ENCODE assay signal across 34 mouse cellular contexts in genomic region chr2:26614903-26615302, GRCm38 (mm10). TPM values are rescaled to one million over a fixed set of nuclear protein-coding genes. Genes with fewer than 3 reads are reported as not detected.
DNase-seq lines count a peak whose midpoint lies in the region; ATAC-seq and TF ChIP-seq lines count a peak whose summit lies in the region.
"Had no signal": no experiment of that assay in that cellular context is flagged by ENCODE, and none has a peak within 500 bp of the region (broad histone marks: within the 10 kb centered on the region; RNA-seq: fewer than 3 reads in every experiment).

No protein-coding gene starts in this region.

- intact Hi-C loops in heart, postnatal 36 days (cut with DNase I), result no loop called here

- TF ChIP-seq EP300 in MEL (IDR thresholded peaks at IDR 0.05; ENCODE audit: low read depth in 1 of 2, low read length in 2 of 2), result no peak

- ATAC-seq in forebrain, embryonic 15.5 days (replicated peaks), result no peak
- ATAC-seq: hindbrain, embryonic 16.5 days; midbrain, embryonic 13.5 days had no signal

- DNase-seq in adrenal gland, postnatal 14 days, result peak; percentile 68
- no peak for DNase-seq in adrenal gland, adult 18-20 months (ENCODE audit: low spot score in 2 of 2)
- peak; percentile 61 to 70 for DNase-seq in heart, adult 9 months (ENCODE audit: low spot score in 2 of 2)
- no peak for DNase-seq in heart, postnatal 36 days
- DNase-seq in MEL (ENCODE audit: low read depth, low spot score), result no peak
- no peak for DNase-seq in right cerebral cortex, adult 18-20 months
- DNase-seq: cerebellum, adult 8-10 months; cerebellum, postnatal 25 days; gastrocnemius, postnatal 25 days; kidney, adult 18-20 months; kidney, postnatal 36 days; layer of hippocampus, postnatal 36 days; left cerebral cortex, postnatal 4 days; lung, adult 2 months; lung, postnatal 10 days had no signal

- no peak for TF ChIP-seq RAD21 in MEL (IDR thresholded peaks at IDR 0.05; ENCODE audit: low read depth, low read length)

- H3K36me3 ChIP-seq in MEL (ENCODE audit: control insufficient read depth in 1 of 2, insufficient read depth in 2 of 2, low read length in 2 of 2), result no peaks in the 10 kb centered on the region
- H3K36me3 ChIP-seq in forebrain, embryonic 15.5 days, result no peaks in the 10 kb centered on the region
- H3K36me3 ChIP-seq: embryonic facial prominence, embryonic 10.5 days; embryonic facial prominence, embryonic 15.5 days; forebrain, embryonic 12.5 days; kidney, embryonic 15.5 days; midbrain, embryonic 13.5 days; neural tube, embryonic 13.5 days; stomach, embryonic 15.5 days had no signal

- H3K9ac ChIP-seq in MEL (ENCODE audit: control insufficient read depth, low read depth, low read length, poor library complexity, severe bottlenecking), result no peak overlapping the region
- no peak overlapping the region for H3K9ac ChIP-seq in forebrain, embryonic 15.5 days (replicated peaks)
- H3K9ac ChIP-seq: embryonic facial prominence, embryonic 15.5 days; forebrain, embryonic 12.5 days; kidney, embryonic 15.5 days; liver, embryonic 14.5 days; midbrain, embryonic 13.5 days; neural tube, embryonic 13.5 days; stomach, embryonic 15.5 days had no signal

- no peak for TF ChIP-seq POLR2A in MEL (IDR thresholded peaks at IDR 0.05; ENCODE audit: control insufficient read depth in 1 of 2, insufficient read depth in 1 of 2, low read depth in 1 of 2, low read length in 2 of 2, poor library complexity in 1 of 2)

- no peak overlapping the region for H3K4me2 ChIP-seq in forebrain, embryonic 15.5 days (replicated peaks)
- H3K4me2 ChIP-seq: embryonic facial prominence, embryonic 15.5 days; forebrain, embryonic 12.5 days; kidney, embryonic 15.5 days; midbrain, embryonic 13.5 days; neural tube, embryonic 13.5 days; stomach, embryonic 15.5 days had no signal

- H3K27ac ChIP-seq in MEL (ENCODE audit: control insufficient read depth, low read depth, low read length), result no peak overlapping the region
- peak overlapping the region; percentile 85 for H3K27ac ChIP-seq in brown adipose tissue, adult 24 weeks (replicated peaks; ENCODE audit: low read depth, low read length)
- no peak overlapping the region for H3K27ac ChIP-seq in forebrain, embryonic 15.5 days (replicated peaks)
- H3K27ac ChIP-seq: embryonic facial prominence, embryonic 10.5 days; embryonic facial prominence, embryonic 15.5 days; forebrain, embryonic 12.5 days; kidney, embryonic 15.5 days; layer of hippocampus, adult 2 months; liver, embryonic 14.5 days; macrophage; midbrain, embryonic 13.5 days; neural tube, embryonic 13.5 days; stomach, embryonic 15.5 days had no signal

- TF ChIP-seq CTCF in MEL (IDR thresholded peaks at IDR 0.05 in 2 of 3, conservative IDR thresholded peaks at IDR 0.05 in 1 of 3; ENCODE audit: control insufficient read depth in 1 of 3, insufficient read depth in 1 of 3, low read depth in 2 of 3, low read length in 3 of 3, poor library complexity in 1 of 3, severe bottlenecking in 1 of 3), result no peak

- H3K4me1 ChIP-seq in MEL (ENCODE audit: control insufficient read depth in 1 of 2, insufficient read depth in 2 of 2, low read length in 2 of 2), result no peaks in the 10 kb centered on the region
- H3K4me1 ChIP-seq in brown adipose tissue, adult 24 weeks (ENCODE audit: control insufficient read depth, insufficient read depth, insufficient read length, low read length), result peaks cover 7% of the 10 kb centered on the region
- no peaks in the 10 kb centered on the region for H3K4me1 ChIP-seq in forebrain, embryonic 15.5 days
- H3K4me1 ChIP-seq: embryonic facial prominence, embryonic 10.5 days; embryonic facial prominence, embryonic 15.5 days; forebrain, embryonic 12.5 days; kidney, embryonic 15.5 days; midbrain, embryonic 13.5 days; neural tube, embryonic 13.5 days; stomach, embryonic 15.5 days had no signal

- peaks cover 6% of the 10 kb centered on the region in 2 experiments for H3K27me3 ChIP-seq in MEL (ENCODE audit: control insufficient read depth in 1 of 2, insufficient read depth in 2 of 2, low read length in 2 of 2)
- H3K27me3 ChIP-seq in forebrain, embryonic 15.5 days, result no peaks in the 10 kb centered on the region
- H3K27me3 ChIP-seq: embryonic facial prominence, embryonic 15.5 days; kidney, embryonic 15.5 days; midbrain, embryonic 13.5 days; neural tube, embryonic 13.5 days; stomach, embryonic 15.5 days had no signal

- H3K9me3 ChIP-seq in MEL (replicated peaks; ENCODE audit: insufficient read depth, low read length), result no peaks in the 10 kb centered on the region
- no peaks in the 10 kb centered on the region for H3K9me3 ChIP-seq in forebrain, embryonic 15.5 days
- H3K9me3 ChIP-seq: embryonic facial prominence, embryonic 10.5 days; embryonic facial prominence, embryonic 15.5 days; forebrain, embryonic 12.5 days; kidney, embryonic 15.5 days; midbrain, embryonic 13.5 days; neural tube, embryonic 13.5 days; stomach, embryonic 15.5 days had no signal

- WGBS in forebrain, embryonic 15.5 days, result 72% methylated on average over 5 of the region's 5 CpGs

- no peak overlapping the region for H3K4me3 ChIP-seq in MEL (ENCODE audit: control insufficient read depth in 1 of 2, insufficient read depth in 1 of 2, low read depth in 2 of 2, low read length in 2 of 2)
- H3K4me3 ChIP-seq in brown adipose tissue, adult 24 weeks (ENCODE audit: insufficient read depth, low read depth, low read length), result no peak overlapping the region
- H3K4me3 ChIP-seq in forebrain, embryonic 15.5 days, result no peak overlapping the region
- H3K4me3 ChIP-seq: embryonic facial prominence, embryonic 10.5 days; embryonic facial prominence, embryonic 15.5 days; forebrain, embryonic 12.5 days; kidney, embryonic 15.5 days; layer of hippocampus, adult 2 months; midbrain, embryonic 13.5 days; neural tube, embryonic 13.5 days; stomach, embryonic 15.5 days had no signal

- H3K79me2 ChIP-seq in MEL (ENCODE audit: control insufficient read depth, insufficient read depth, low read length, poor library complexity), result no peaks in the 10 kb centered on the region

TF ChIP-seq in MEL, 35 proteins besides CTCF, POLR2A, EP300 and RAD21:
- TF ChIP-seq MYB (IDR thresholded peaks at IDR 0.05; ENCODE audit: low read depth, low read length), result no peak
- 0 out of 2 replicates have a peak, but pooled peaks have one; percentile 31 for TF ChIP-seq GATA1 (IDR thresholded peaks at IDR 0.05; ENCODE audit: low read depth, low read length)
- no peak for TF ChIP-seq MXI1 (IDR thresholded peaks at IDR 0.05; ENCODE audit: low read depth, low read length)

RNA-seq across cellular contexts. Expression of gene Agpat2, which starts 10.7 kb away (rescaled TPM):
- 271 and 405 TPM in 2 replicates for total RNA-seq in adrenal gland, postnatal 14 days (2021)
- total RNA-seq in adrenal gland, adult 18-20 months (2021), result 100 to 1,000 TPM; 431 to 896 TPM
- 10 to 100 TPM; 69.1 to 71.6 TPM for total RNA-seq in heart, postnatal 36 days (2021)
- 21.0 and 22.3 TPM in 2 replicates for total RNA-seq in MEL (2012; rRNA removed)
- 10 to 100 TPM in 1 of 2 experiments, not detected in 1; 42.4 TPM for polyA plus RNA-seq in MEL (2012; ENCODE audit: insufficient read depth in 1 of 2, insufficient read length in 2 of 2, low read depth in 1 of 2, low replicate concordance in 2 of 2, missing spikeins in 1 of 2)
- 2,029 and 2,407 TPM in 2 replicates for polyA plus RNA-seq in brown adipose tissue, adult 24 weeks (2012; ENCODE audit: insufficient read depth, insufficient read length, missing spikeins)
- 3.4 and 3.9 TPM in 2 replicates for polyA plus RNA-seq in forebrain, embryonic 15.5 days (2015; fragmentation: Nextera tagmentation; extraction: Ambion mirVana)

RNA-seq across cellular contexts. Expression of gene Fam69b, which starts 13.4 kb away (rescaled TPM):
- 10.0 and 12.3 TPM in 2 replicates for total RNA-seq in adrenal gland, postnatal 14 days (2021)
- total RNA-seq in adrenal gland, adult 18-20 months (2021), result 10 to 100 TPM in 1 of 2 experiments, 1 to 10 TPM in 1; 8.6 to 13.9 TPM
- 10 to 100 TPM; 26.4 to 28.3 TPM for total RNA-seq in heart, postnatal 36 days (2021)
- total RNA-seq in MEL (2012; rRNA removed), result 0.33 and 0.42 TPM in 2 replicates
- polyA plus RNA-seq in MEL (2012; ENCODE audit: insufficient read depth in 1 of 2, insufficient read length in 2 of 2, low read depth in 1 of 2, low replicate concordance in 2 of 2, missing spikeins in 1 of 2), result under 1 TPM in 1 of 2 experiments, not detected in 1; 0.67 TPM
- 24.4 and 49.4 TPM in 2 replicates for polyA plus RNA-seq in brown adipose tissue, adult 24 weeks (2012; ENCODE audit: insufficient read depth, insufficient read length, missing spikeins)
- 111 and 121 TPM in 2 replicates for polyA plus RNA-seq in forebrain, embryonic 15.5 days (2015; fragmentation: Nextera tagmentation; extraction: Ambion mirVana)
- polyA plus RNA-seq: macrophage had no signal

RNA-seq across cellular contexts. Expression of gene Gm20532, which starts 28.5 kb away (rescaled TPM):
- not detected in 2 replicates for total RNA-seq in adrenal gland, postnatal 14 days (2021)
- not detected for total RNA-seq in adrenal gland, adult 18-20 months (2021)
- not detected for total RNA-seq in heart, postnatal 36 days (2021)
- 0.15 TPM in 1 of 2 replicates, not detected in the other for total RNA-seq in MEL (2012; rRNA removed)
- not detected for polyA plus RNA-seq in MEL (2012; ENCODE audit: insufficient read depth in 1 of 2, insufficient read length in 2 of 2, low read depth in 1 of 2, low replicate concordance in 2 of 2, missing spikeins in 1 of 2)
- not detected in 2 replicates for polyA plus RNA-seq in brown adipose tissue, adult 24 weeks (2012; ENCODE audit: insufficient read depth, insufficient read length, missing spikeins)
- polyA plus RNA-seq in forebrain, embryonic 15.5 days (2015; fragmentation: Nextera tagmentation; extraction: Ambion mirVana), result not detected in 2 replicates
- total RNA-seq: adrenal gland, postnatal 36 days; gastrocnemius, postnatal 25 days; layer of hippocampus, adult 2 months; layer of hippocampus, postnatal 36 days; left cerebral cortex, postnatal 4 days; megakaryocyte-erythroid progenitor cell, adult 5-6 weeks had no signal
- polyA plus RNA-seq: embryonic facial prominence, embryonic 10.5 days; embryonic facial prominence, embryonic 15.5 days; forebrain, embryonic 12.5 days; heart, embryonic 14.5 days; hindbrain, embryonic 11.5 days; hindbrain, embryonic 16.5 days; intestine, embryonic 14.5 days; kidney, embryonic 15.5 days; limb, embryonic 14.5 days; liver, embryonic 14.5 days; lung, adult 2 months; midbrain, embryonic 13.5 days; neural tube, embryonic 13.5 days; stomach, embryonic 15.5 days had no signal

RNA-seq across cellular contexts. Expression of gene Egfl7, which starts 35.1 kb away (rescaled TPM):
- 217 and 247 TPM in 2 replicates for total RNA-seq in adrenal gland, postnatal 14 days (2021)
- total RNA-seq in adrenal gland, adult 18-20 months (2021), result 100 to 1,000 TPM in 1 of 2 experiments, 10 to 100 TPM in 1; 97.9 to 102 TPM
- 100 to 1,000 TPM; 146 to 183 TPM for total RNA-seq in heart, postnatal 36 days (2021)
- total RNA-seq in MEL (2012; rRNA removed), result 73.9 and 95.4 TPM in 2 replicates
- polyA plus RNA-seq in MEL (2012; ENCODE audit: insufficient read depth in 1 of 2, insufficient read length in 2 of 2, low read depth in 1 of 2, low replicate concordance in 2 of 2, missing spikeins in 1 of 2), result 100 to 1,000 TPM in 1 of 2 experiments, not detected in 1; 125 TPM
- 75.5 and 80.4 TPM in 2 replicates for polyA plus RNA-seq in brown adipose tissue, adult 24 weeks (2012; ENCODE audit: insufficient read depth, insufficient read length, missing spikeins)
- 46.4 and 56.9 TPM in 2 replicates for polyA plus RNA-seq in forebrain, embryonic 15.5 days (2015; fragmentation: Nextera tagmentation; extraction: Ambion mirVana)

RNA-seq across cellular contexts. Expression of gene Lcn4, which starts 56.2 kb away (rescaled TPM):
- total RNA-seq in adrenal gland, postnatal 14 days (2021), result not detected in 2 replicates
- not detected for total RNA-seq in adrenal gland, adult 18-20 months (2021)
- not detected for total RNA-seq in heart, postnatal 36 days (2021)
- total RNA-seq in MEL (2012; rRNA removed), result not detected in 2 replicates
- not detected for polyA plus RNA-seq in MEL (2012; ENCODE audit: insufficient read depth in 1 of 2, insufficient read length in 2 of 2, low read depth in 1 of 2, low replicate concordance in 2 of 2, missing spikeins in 1 of 2)
- not detected in 2 replicates for polyA plus RNA-seq in brown adipose tissue, adult 24 weeks (2012; ENCODE audit: insufficient read depth, insufficient read length, missing spikeins)
- polyA plus RNA-seq in forebrain, embryonic 15.5 days (2015; fragmentation: Nextera tagmentation; extraction: Ambion mirVana), result not detected in 2 replicates
- total RNA-seq: adrenal gland, postnatal 36 days; gastrocnemius, postnatal 25 days; layer of hippocampus, adult 2 months; layer of hippocampus, postnatal 36 days; left cerebral cortex, postnatal 4 days; megakaryocyte-erythroid progenitor cell, adult 5-6 weeks had no signal
- polyA plus RNA-seq: embryonic facial prominence, embryonic 10.5 days; embryonic facial prominence, embryonic 15.5 days; forebrain, embryonic 12.5 days; heart, embryonic 14.5 days; hindbrain, embryonic 11.5 days; hindbrain, embryonic 16.5 days; intestine, embryonic 14.5 days; kidney, embryonic 15.5 days; limb, embryonic 14.5 days; liver, embryonic 14.5 days; lung, adult 2 months; macrophage; midbrain, embryonic 13.5 days; neural tube, embryonic 13.5 days; stomach, embryonic 15.5 days had no signal

Comparison
In these comparisons a context has a peak if more than half of its experiments do, and no peak if none do; other contexts are left out.
1. DNase-seq: peak in adrenal gland, postnatal 14 days (single experiment) and heart, adult 9 months (2 of 2); none in adrenal gland, adult 18-20 months (0 of 2), heart, postnatal 36 days (0 of 2), MEL (single experiment) and right cerebral cortex, adult 18-20 months (single experiment).